Comparison of ENCODE assay signal across 27 mouse cellular contexts in the genomic region with DNA sequence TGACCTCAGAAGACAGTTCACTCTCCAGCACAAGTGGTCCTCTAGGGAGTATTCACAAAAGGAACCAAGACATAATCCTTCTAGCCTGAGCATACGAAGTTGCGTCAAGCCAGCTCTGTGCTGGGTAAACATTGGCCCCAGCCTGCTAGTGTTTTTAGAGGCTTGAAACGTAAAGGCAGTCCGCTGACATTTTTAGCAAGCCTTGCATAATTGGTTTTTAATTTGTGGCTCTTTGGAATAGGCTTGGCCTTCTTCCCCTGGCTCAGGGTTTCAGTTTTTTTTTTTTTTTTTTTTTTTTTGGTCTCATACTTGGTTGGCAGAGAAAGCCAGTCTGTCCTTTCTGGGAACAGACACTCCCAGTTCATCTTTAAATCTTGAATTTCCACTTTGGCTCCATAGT. TPM values are rescaled to one million over a fixed set of nuclear protein-coding genes. Genes with fewer than 3 reads are reported as not detected.
DNase-seq lines count a peak whose midpoint lies in the region; ATAC-seq and TF ChIP-seq lines count a peak whose summit lies in the region.
"Had no signal": no experiment of that assay in that cellular context is flagged by ENCODE, and none has a peak within 500 bp of the region (broad histone marks: within the 10 kb centered on the region; RNA-seq: fewer than 3 reads in every experiment).

No protein-coding gene starts in this region.

- H3K9me3 ChIP-seq in forebrain, postnatal 0 days (ENCODE audit: low read length): no peaks in the 10 kb centered on the region
- no peaks in the 10 kb centered on the region for H3K9me3 ChIP-seq in forebrain, embryonic 12.5 days
- no peaks in the 10 kb centered on the region for H3K9me3 ChIP-seq in lung, embryonic 14.5 days (ENCODE audit: low read depth, low read length)
- H3K9me3 ChIP-seq: embryonic facial prominence, embryonic 13.5 days; heart, embryonic 10.5 days; hindbrain, embryonic 15.5 days; limb, embryonic 13.5 days; liver, embryonic 12.5 days; lung, embryonic 15.5 days had no signal

- intact Hi-C loops in gastrocnemius, postnatal 14 days (cut with DNase I; ENCODE audit: low total_unique reads): no loop called here

- no peaks in the 10 kb centered on the region for H3K27me3 ChIP-seq in forebrain, postnatal 0 days (ENCODE audit: insufficient read depth, low read length)
- no peaks in the 10 kb centered on the region for H3K27me3 ChIP-seq in forebrain, embryonic 12.5 days
- no peaks in the 10 kb centered on the region for H3K27me3 ChIP-seq in lung, embryonic 14.5 days (ENCODE audit: insufficient read depth, low read length)
- H3K27me3 ChIP-seq: embryonic facial prominence, embryonic 13.5 days; hindbrain, embryonic 15.5 days; limb, embryonic 13.5 days; liver, embryonic 12.5 days; lung, embryonic 15.5 days; Patski had no signal

- peak; percentile 52 for DNase-seq in forebrain, postnatal 0 days
- DNase-seq in lung, embryonic 14.5 days: peak; percentile 34
- DNase-seq in lung, postnatal 14 days: no peak
- peak; percentile 68 for DNase-seq in adipocyte (ENCODE audit: low spot score)
- peak; percentile 49 for DNase-seq in lung, postnatal 36 days
- no peak for DNase-seq in gastrocnemius, postnatal 14 days
- DNase-seq: adrenal gland, adult 2 months; cerebellum, postnatal 25 days; embryo, embryonic 11 days; gastrocnemius, adult 2 months; heart, postnatal 4 days; kidney, adult 8-10 months; kidney, postnatal 10 days; layer of hippocampus, postnatal 36 days; midbrain, embryonic 14.5 days; retina, postnatal 1 day; right cerebral cortex, postnatal 4 days; thymus, postnatal 36 days had no signal

- TF ChIP-seq CTCF in forebrain, postnatal 0 days (IDR thresholded peaks at IDR 0.05; ENCODE audit: low read depth): no peak
- no peak for TF ChIP-seq CTCF in lung, embryonic 14.5 days (IDR thresholded peaks at IDR 0.05; ENCODE audit: low read depth)

- no peak overlapping the region for H3K4me3 ChIP-seq in forebrain, postnatal 0 days (ENCODE audit: low read depth, low read length)
- H3K4me3 ChIP-seq in forebrain, embryonic 12.5 days (replicated peaks): no peak overlapping the region
- H3K4me3 ChIP-seq in lung, embryonic 14.5 days (ENCODE audit: low read depth, low read length): no peak overlapping the region
- H3K4me3 ChIP-seq: embryonic facial prominence, embryonic 13.5 days; erythroblast, embryonic 14.5 days; gastrocnemius, adult 2 months; heart, embryonic 10.5 days; hindbrain, embryonic 15.5 days; limb, embryonic 13.5 days; liver, embryonic 12.5 days; lung, embryonic 15.5 days had no signal

- 24% methylated on average over 4 of the region's 4 CpGs for WGBS in forebrain, postnatal 0 days
- WGBS in forebrain, embryonic 12.5 days: 58% methylated on average over 4 of the region's 4 CpGs
- 47% methylated on average over 4 of the region's 4 CpGs for WGBS in lung, embryonic 14.5 days

- H3K4me1 ChIP-seq in forebrain, postnatal 0 days (ENCODE audit: insufficient read depth): 0 out of 2 replicates have a peak, but pooled peaks cover under 1% of the 10 kb centered on the region
- peaks cover under 1% of the 10 kb centered on the region; the same call in 1 of the 2 replicates for H3K4me1 ChIP-seq in forebrain, embryonic 12.5 days
- H3K4me1 ChIP-seq in lung, embryonic 14.5 days (ENCODE audit: insufficient read depth): no peaks in the 10 kb centered on the region
- H3K4me1 ChIP-seq: liver, embryonic 12.5 days had no signal

- H3K36me3 ChIP-seq in forebrain, postnatal 0 days (ENCODE audit: insufficient read depth): peaks cover 10% of the 10 kb centered on the region
- H3K36me3 ChIP-seq in forebrain, embryonic 12.5 days (replicated peaks): no peaks in the 10 kb centered on the region
- H3K36me3 ChIP-seq in lung, embryonic 14.5 days (ENCODE audit: insufficient read depth): peaks cover 21% of the 10 kb centered on the region

- H3K27ac ChIP-seq in forebrain, postnatal 0 days (ENCODE audit: low read depth, low read length): no peak overlapping the region
- no peak overlapping the region for H3K27ac ChIP-seq in forebrain, embryonic 12.5 days
- no peak overlapping the region for H3K27ac ChIP-seq in lung, embryonic 14.5 days (ENCODE audit: low read depth)
- H3K27ac ChIP-seq: embryonic facial prominence, embryonic 13.5 days; gastrocnemius, adult 2 months; heart, embryonic 10.5 days; hindbrain, embryonic 15.5 days; limb, embryonic 13.5 days; liver, embryonic 12.5 days; lung, embryonic 15.5 days had no signal

- ATAC-seq in forebrain, postnatal 0 days: peak; percentile 71; the same call in 1 of the 2 replicates
- ATAC-seq in forebrain, embryonic 12.5 days (ENCODE audit: low FRiP score): no peak
- ATAC-seq in lung, embryonic 14.5 days (ENCODE audit: insufficient read depth): no peak
- ATAC-seq: liver, embryonic 12.5 days; Patski had no signal

- no peak overlapping the region for H3K9ac ChIP-seq in forebrain, postnatal 0 days
- H3K9ac ChIP-seq in forebrain, embryonic 12.5 days: no peak overlapping the region
- no peak overlapping the region for H3K9ac ChIP-seq in lung, embryonic 14.5 days
- H3K9ac ChIP-seq: embryonic facial prominence, embryonic 13.5 days; hindbrain, embryonic 15.5 days; limb, embryonic 13.5 days; liver, embryonic 12.5 days; lung, embryonic 15.5 days had no signal

- no peak overlapping the region for H3K4me2 ChIP-seq in forebrain, postnatal 0 days (ENCODE audit: low read depth)
- H3K4me2 ChIP-seq in forebrain, embryonic 12.5 days: no peak overlapping the region
- no peak overlapping the region for H3K4me2 ChIP-seq in lung, embryonic 14.5 days
- H3K4me2 ChIP-seq: embryonic facial prominence, embryonic 13.5 days; hindbrain, embryonic 15.5 days; limb, embryonic 13.5 days; liver, embryonic 12.5 days; lung, embryonic 15.5 days had no signal

RNA-seq across cellular contexts. Expression of gene Jdp2, which starts 15.3 kb away (rescaled TPM):
- total RNA-seq in forebrain, postnatal 0 days (2014; rRNA removed): 10.4 and 17.2 TPM in 2 replicates
- 0.24 and 0.60 TPM in 2 replicates for polyA plus RNA-seq in forebrain, postnatal 0 days (2015; fragmentation: Nextera tagmentation; extraction: Ambion mirVana)
- polyA plus RNA-seq in forebrain, embryonic 12.5 days (2016; fragmentation: Nextera tagmentation; extraction: Ambion mirVana): 0.47 and 0.56 TPM in 2 replicates
- polyA plus RNA-seq in lung, embryonic 14.5 days (2014; fragmentation: Nextera tagmentation; extraction: Ambion mirVana): 1.3 and 2.2 TPM in 2 replicates
- 10 to 100 TPM in 1 of 2 experiments, 1 to 10 TPM in 1; 9.4 to 11.6 TPM for total RNA-seq in gastrocnemius, postnatal 14 days (2021)

Comparison
In these comparisons a context has a peak if more than half of its experiments do, and no peak if none do; other contexts are left out.
1. DNase-seq: peak in forebrain, postnatal 0 days (single experiment), lung, embryonic 14.5 days (single experiment), adipocyte (single experiment) and lung, postnatal 36 days (single experiment); none in lung, postnatal 14 days (single experiment) and gastrocnemius, postnatal 14 days (single experiment).